Mouse (Mus musculus): ENCODE measurements around the gene Cdhr5.

GRCm38 (mm10) chr7:141222696-141223215 is 53.8 kb downstream of the Cdhr5 start:
- TF ChIP-seq CTCF (IDR thresholded peaks at IDR 0.05; ENCODE audit: low read depth, low read length), result no peak
- no peak for TF ChIP-seq POLR2A (IDR thresholded peaks at IDR 0.05; ENCODE audit: extremely low read depth, insufficient read depth, low read length)

Data from liver, adult 2 months (tissue).